Mouse (Mus musculus) stomach, postnatal 0 days (tissue): ENCODE measurements around the gene Rnf181.

Experiments used
- CTCF ChIP-seq: IDR thresholded peaks from 2 replicates; pipeline ENCODE4 v1.5.1; 2016; ENCODE audit warnings: antibody characterized with exemption, low read depth, mild to moderate bottlenecking, moderate library complexity
- EP300 ChIP-seq: optimal IDR thresholded peaks from 2 replicates; pipeline ENCODE3; 2016; ENCODE audit warnings: antibody characterized with exemption

DNA sequence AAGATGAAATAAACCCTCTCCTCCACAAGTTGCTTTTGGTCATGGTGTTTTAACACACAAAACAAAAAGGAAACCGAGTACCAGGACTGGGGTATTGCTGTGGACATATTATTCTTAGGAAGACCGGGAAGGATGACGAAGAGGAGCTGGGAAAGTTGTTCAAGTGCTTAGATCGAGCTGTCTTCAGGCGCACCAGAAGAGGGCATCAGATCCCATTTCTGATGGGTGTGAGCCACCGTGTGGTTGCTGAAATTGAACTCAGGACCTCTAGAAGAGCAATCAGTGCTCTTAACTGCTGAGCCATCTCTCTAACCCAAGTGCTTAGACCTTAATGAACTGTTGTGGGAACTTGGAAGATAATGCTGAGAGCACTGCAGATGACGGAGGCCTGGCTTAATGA is 2.7 kb downstream of the Rnf181 start:
- no peak for TF ChIP-seq EP300
- peak; percentile 52 for TF ChIP-seq CTCF
